Mouse (Mus musculus) midbrain, embryonic 16.5 days (tissue): ENCODE data around the gene Scaf4. TPM values are rescaled to one million over a fixed set of nuclear protein-coding genes. Genes with fewer than 3 reads are reported as not detected.
A peak's percentile ranks its signal among the peaks of the same experiment; 100 is the strongest.

Experiments
- ATAC-seq: fragments of 200-750 bp; cut with Nextera tagmentation; 2 replicates; pipeline ENCODE4 v1.8.0; 2017; ENCODE audit warnings: moderate TSS enrichment
- H3K27ac ChIP-seq: fragments of 300-500 bp; sonication (generic); 2 replicates; pipeline ENCODE4 v1.5.1; 2014; ENCODE audit warnings: mild to moderate bottlenecking, low read length, mixed read lengths
- H3K27me3 ChIP-seq: fragments of 300-500 bp; sonication (generic); 2 replicates; pipeline ENCODE4 v1.6.1; 2014; ENCODE audit warnings: low read depth, low read length, mixed read lengths; ENCODE audit not compliant: control insufficient read depth, insufficient read depth
- H3K36me3 ChIP-seq: fragments of 300-500 bp; sonication (generic); 2 replicates; pipeline ENCODE4 v1.6.1; 2014; ENCODE audit warnings: mild to moderate bottlenecking, low read length, moderate library complexity, mixed read lengths; ENCODE audit not compliant: control insufficient read depth, insufficient read depth
- H3K4me1 ChIP-seq: fragments of 300-500 bp; sonication (generic); 2 replicates; pipeline ENCODE4 v1.6.1; 2014; ENCODE audit warnings: mild to moderate bottlenecking, low read length, mixed read lengths; ENCODE audit not compliant: control insufficient read depth, insufficient read depth
- H3K4me2 ChIP-seq: fragments of 300-500 bp; sonication (generic); 2 replicates; pipeline ENCODE4 v1.6.1; 2014; ENCODE audit warnings: mild to moderate bottlenecking, low read length, mixed read lengths
- H3K4me3 ChIP-seq: fragments of 300-500 bp; sonication (generic); 2 replicates; pipeline ENCODE4 v1.5.1; 2014; ENCODE audit warnings: low read depth, mild to moderate bottlenecking, low read length, moderate library complexity, mixed read lengths
- H3K9ac ChIP-seq: fragments of 300-500 bp; sonication (generic); 2 replicates; pipeline ENCODE4 v1.6.1; 2014; ENCODE audit warnings: low read depth, low read length, mixed read lengths
- H3K9me3 ChIP-seq: fragments of 300-500 bp; sonication (generic); replicated peaks from 2 replicates; pipeline ENCODE4 v1.6.1; 2014; ENCODE audit warnings: mild to moderate bottlenecking, low read length, mixed read lengths; ENCODE audit not compliant: control insufficient read depth, poor library complexity, severe bottlenecking
- WGBS: fragments of 180-500 bp; shearing (Covaris S2); extraction: QIAGEN DNeasy Blood & Tissue Kit; methylation state at CpG from one replicate; pipeline ENCODE4 v1.1.7; 2014; 5-methylcytosine and 5-hydroxymethylcytosine counted together
- polyA plus RNA-seq: library from polyadenylated mRNA; unstranded; fragments of >200 nt; fragmentation: Nextera tagmentation; extraction: Ambion mirVana; gene quantifications from 2 replicates; pipeline ENCODE4 v1.2.1, GENCODE M21; 2015

Scaf4 gene
- polyA plus RNA-seq, 1 experiment from 2014 or later, result 22.6 TPM

- Histone ChIP-seq H3K4me3 (no peak overlapping the region), H3K9ac (no peak overlapping the region), H3K27ac (no peak overlapping the region), H3K4me1 (no peaks in the 10 kb centered on the region), H3K9me3 (no peaks in the 10 kb centered on the region), H3K4me2 (no peak overlapping the region), H3K27me3 (no peaks in the 10 kb centered on the region), H3K36me3 (no peaks in the 10 kb centered on the region)
- 37% methylated on average over 8 of the region's 8 CpGs for WGBS
- ATAC-seq, result peak; percentile 86
Observed at GRCm38 (mm10) chr16:90185928-90186588, 98.2 kb downstream of the Scaf4 start.

- no peak overlapping the region for H3K4me2 ChIP-seq
- H3K36me3 ChIP-seq, result no peaks in the 10 kb centered on the region
- H3K9me3 ChIP-seq, result no peaks in the 10 kb centered on the region
- no peak overlapping the region for H3K9ac ChIP-seq
- no peak overlapping the region for H3K4me3 ChIP-seq
- WGBS, result 83% methylated on average over 6 of the region's 6 CpGs
- ATAC-seq, result no peak
- no peak overlapping the region for H3K27ac ChIP-seq
- no peaks in the 10 kb centered on the region for H3K4me1 ChIP-seq
- no peaks in the 10 kb centered on the region for H3K27me3 ChIP-seq
Observed at GRCm38 (mm10) chr16:90184135-90184534, 100.2 kb downstream of the Scaf4 start.

GRCm38 (mm10) chr16:90181673-90182072 is 102.6 kb downstream of the Scaf4 start:
- no peaks in the 10 kb centered on the region for H3K9me3 ChIP-seq
- H3K36me3 ChIP-seq, result no peaks in the 10 kb centered on the region
- no peak for ATAC-seq
- H3K27ac ChIP-seq, result no peak overlapping the region
- no peak overlapping the region for H3K4me3 ChIP-seq
- WGBS, result 90% methylated on average over 8 of the region's 8 CpGs
- H3K9ac ChIP-seq, result no peak overlapping the region
- H3K4me2 ChIP-seq, result no peak overlapping the region
- no peaks in the 10 kb centered on the region for H3K27me3 ChIP-seq
- peaks cover 4% of the 10 kb centered on the region; the same call in 1 of the 2 replicates for H3K4me1 ChIP-seq

DNA sequence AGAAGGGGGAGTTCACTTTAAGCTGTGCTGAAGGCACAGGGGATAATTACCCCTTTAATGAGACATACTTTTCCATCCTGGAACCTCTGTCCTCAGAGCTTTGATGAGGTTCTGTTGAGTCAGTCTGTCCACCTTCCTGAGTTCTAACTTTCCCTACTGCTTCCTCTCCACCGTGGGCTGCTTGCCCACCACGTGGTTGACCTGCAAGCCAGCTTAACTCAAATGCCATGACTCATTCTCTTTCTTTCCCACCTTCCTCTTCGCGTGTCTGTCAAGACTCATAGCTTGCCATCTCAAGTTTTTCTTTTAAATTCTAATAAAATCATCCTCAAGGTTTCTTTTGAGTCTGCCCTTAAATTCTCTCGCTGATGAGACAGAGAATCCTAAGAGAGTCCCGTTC is 103.3 kb downstream of the Scaf4 start:
- H3K9me3 ChIP-seq, result no peaks in the 10 kb centered on the region
- H3K27me3 ChIP-seq, result no peaks in the 10 kb centered on the region
- no peaks in the 10 kb centered on the region for H3K36me3 ChIP-seq
- no peak overlapping the region for H3K9ac ChIP-seq
- H3K27ac ChIP-seq, result no peak overlapping the region
- no peak overlapping the region for H3K4me3 ChIP-seq
- peaks cover 11% of the 10 kb centered on the region for H3K4me1 ChIP-seq
- H3K4me2 ChIP-seq, result no peak overlapping the region
- 86% methylated on average over 6 of the region's 6 CpGs for WGBS
- ATAC-seq, result no peak

DNA sequence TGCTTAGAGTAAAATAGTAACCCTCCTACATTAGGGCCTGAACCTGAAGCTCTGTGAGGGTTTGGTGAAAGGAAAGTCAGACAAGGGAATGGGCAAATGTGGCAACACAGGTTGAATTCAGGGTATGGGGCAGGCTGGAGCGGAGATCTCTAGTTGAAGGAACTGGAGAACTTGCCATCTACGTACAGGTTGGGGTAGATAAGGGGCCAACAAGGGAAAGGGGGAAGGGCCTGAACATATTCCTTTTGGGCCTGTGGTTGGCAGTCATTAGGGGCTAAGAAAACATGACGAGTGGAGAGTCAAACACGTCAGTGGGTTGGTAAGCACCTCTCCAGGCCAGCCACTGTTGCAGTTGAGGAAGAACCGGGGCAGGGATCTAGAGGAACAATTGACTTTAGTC is 104.4 kb downstream of the Scaf4 start:
- H3K27me3 ChIP-seq, result no peaks in the 10 kb centered on the region
- WGBS, result 87% methylated on average over 5 of the region's 5 CpGs
- no peak for ATAC-seq
- no peak overlapping the region for H3K9ac ChIP-seq
- H3K9me3 ChIP-seq, result no peaks in the 10 kb centered on the region
- no peak overlapping the region for H3K4me2 ChIP-seq
- no peaks in the 10 kb centered on the region for H3K36me3 ChIP-seq
- peaks cover 12% of the 10 kb centered on the region for H3K4me1 ChIP-seq
- H3K27ac ChIP-seq, result no peak overlapping the region
- H3K4me3 ChIP-seq, result no peak overlapping the region

DNA sequence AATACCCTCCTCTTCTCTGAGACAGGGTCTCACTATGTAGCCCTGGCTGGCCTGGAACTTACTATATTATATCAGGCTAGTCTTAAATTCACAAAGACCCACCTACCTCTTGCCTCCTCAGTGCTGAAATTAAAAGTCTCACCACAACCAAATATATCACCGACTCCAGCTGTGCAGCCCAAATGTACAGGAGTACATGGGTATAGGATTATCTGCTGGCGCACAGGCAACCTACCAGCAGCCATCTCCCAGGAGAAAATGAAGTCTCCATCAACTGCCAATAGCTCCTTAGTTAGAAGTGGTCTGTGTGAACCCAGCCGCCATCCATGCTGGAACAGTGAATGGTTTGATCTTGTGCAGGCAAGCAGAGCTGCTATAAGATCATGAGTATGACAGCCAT is 105.9 kb downstream of the Scaf4 start:
- Histone ChIP-seq H3K27ac (no peak overlapping the region), H3K4me1 (peaks cover 12% of the 10 kb centered on the region), H3K4me2 (no peak overlapping the region), H3K9me3 (no peaks in the 10 kb centered on the region), H3K4me3 (no peak overlapping the region), H3K27me3 (no peaks in the 10 kb centered on the region), H3K36me3 (no peaks in the 10 kb centered on the region), H3K9ac (no peak overlapping the region)
- ATAC-seq, result no peak
- WGBS, result 94% methylated on average over 3 of the region's 3 CpGs

DNA sequence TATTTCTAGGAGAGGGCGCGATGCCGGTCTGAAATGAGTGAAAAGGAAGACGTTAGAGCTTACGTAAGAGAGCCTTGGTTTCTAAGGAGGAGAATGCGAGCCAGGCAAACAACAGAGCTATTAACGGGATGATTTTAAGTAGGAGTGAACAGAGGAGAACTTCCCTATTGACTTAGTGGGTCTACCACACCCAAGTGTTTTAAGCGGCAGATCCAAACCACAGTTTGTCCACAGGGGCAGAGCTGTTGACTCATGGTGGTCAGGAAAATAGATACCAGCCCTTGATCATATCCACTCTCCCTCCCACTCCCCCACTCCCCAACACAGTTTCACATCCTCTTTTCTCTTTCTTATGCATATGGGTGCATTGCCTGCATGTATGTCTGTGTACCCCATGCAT is 106.9 kb downstream of the Scaf4 start:
- Histone ChIP-seq H3K4me2 (no peak overlapping the region), H3K27me3 (no peaks in the 10 kb centered on the region), H3K36me3 (no peaks in the 10 kb centered on the region), H3K27ac (no peak overlapping the region), H3K4me3 (no peak overlapping the region), H3K9me3 (no peaks in the 10 kb centered on the region), H3K9ac (no peak overlapping the region), H3K4me1 (peaks cover 12% of the 10 kb centered on the region)
- WGBS, result 72% methylated on average over 8 of the region's 8 CpGs
- no peak for ATAC-seq

- no peaks in the 10 kb centered on the region for H3K36me3 ChIP-seq
- H3K9ac ChIP-seq, result no peak overlapping the region
- H3K9me3 ChIP-seq, result no peaks in the 10 kb centered on the region
- H3K4me3 ChIP-seq, result no peak overlapping the region
- 14% methylated on average over 10 of the region's 10 CpGs for WGBS
- H3K27ac ChIP-seq, result peak overlapping the region; percentile 57
- ATAC-seq, result peak; percentile 88
- peaks cover 13% of the 10 kb centered on the region for H3K4me1 ChIP-seq
- peak overlapping the region; percentile 30 for H3K4me2 ChIP-seq
- H3K27me3 ChIP-seq, result no peaks in the 10 kb centered on the region
Observed at GRCm38 (mm10) chr16:90176472-90176871, 107.8 kb downstream of the Scaf4 start.
